Mouse (Mus musculus) ES-CJ7 (cell line): ENCODE measurements around the gene Pax6.

ENCODE experiments used
- DNase-seq: peaks from one replicate; pipeline ENCODE4 v3.0.0; 2011; ENCODE audit warnings: low read depth, low spot score

Pax6 gene

DNA sequence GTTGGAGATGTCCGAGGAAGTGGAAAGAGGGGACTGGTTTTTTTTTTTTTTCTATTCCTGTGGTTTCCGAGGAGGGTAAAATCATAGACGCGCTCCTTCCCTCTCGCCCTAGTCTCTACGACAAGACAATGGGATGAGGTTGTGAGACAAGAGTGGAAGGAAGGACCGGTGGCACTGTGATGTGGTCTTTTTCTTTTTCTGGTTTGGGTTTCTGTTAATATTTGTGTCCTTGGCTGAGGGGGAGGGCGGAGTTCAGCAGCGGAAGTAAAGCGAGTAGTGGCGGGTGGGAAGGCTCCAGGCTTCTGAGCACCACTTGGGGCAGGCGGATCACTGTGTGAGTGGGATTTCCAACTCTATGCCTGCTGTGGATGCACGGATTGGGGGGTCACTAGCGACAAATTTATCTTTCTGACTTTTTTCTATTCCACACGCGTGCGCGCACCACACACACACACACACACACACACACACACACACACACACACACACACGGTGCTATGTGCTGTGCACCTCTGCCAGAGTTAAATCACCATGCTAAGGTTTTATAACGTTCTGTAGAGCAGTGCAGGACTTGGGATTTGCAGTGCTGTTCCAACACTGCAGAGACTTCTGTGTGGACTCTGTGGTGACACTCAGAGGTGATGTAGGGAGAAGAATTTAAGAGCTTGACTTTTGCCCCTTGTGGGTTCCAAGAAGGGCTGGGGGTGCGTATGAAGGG, 14.1 kb downstream of the Pax6 start:
- peak; percentile 34 for DNase-seq

DNA sequence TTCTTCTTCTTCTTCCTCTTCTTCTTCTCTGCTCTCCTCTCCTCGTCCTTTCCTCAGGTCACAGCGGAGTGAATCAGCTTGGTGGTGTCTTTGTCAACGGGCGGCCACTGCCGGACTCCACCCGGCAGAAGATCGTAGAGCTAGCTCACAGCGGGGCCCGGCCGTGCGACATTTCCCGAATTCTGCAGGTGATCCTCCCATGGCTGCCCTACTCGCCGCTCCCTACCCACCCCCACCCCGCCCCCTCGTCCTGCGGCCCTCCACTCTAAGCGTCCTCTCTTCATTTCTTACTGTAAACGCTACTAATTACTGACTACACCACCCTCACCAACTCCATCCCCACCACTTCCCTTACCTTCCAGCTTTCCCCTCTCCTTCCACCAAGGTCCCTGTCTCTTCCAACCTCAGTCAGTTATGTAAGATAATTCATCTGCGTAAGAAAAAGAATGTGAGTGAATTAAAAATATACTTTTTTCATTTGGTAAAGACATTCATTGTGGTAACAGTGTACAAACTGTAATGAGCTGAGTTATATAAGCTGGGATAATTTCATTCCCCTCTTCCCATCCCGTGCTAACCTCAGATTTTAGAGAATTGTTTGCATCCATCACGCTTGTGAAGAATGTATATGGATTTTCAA, 15.2 kb downstream of the Pax6 start:
- DNase-seq: peak; percentile 46

GRCm38 (mm10) chr2:105684991-105685650, 16.4 kb downstream of the Pax6 start:
- no peak for DNase-seq

DNA sequence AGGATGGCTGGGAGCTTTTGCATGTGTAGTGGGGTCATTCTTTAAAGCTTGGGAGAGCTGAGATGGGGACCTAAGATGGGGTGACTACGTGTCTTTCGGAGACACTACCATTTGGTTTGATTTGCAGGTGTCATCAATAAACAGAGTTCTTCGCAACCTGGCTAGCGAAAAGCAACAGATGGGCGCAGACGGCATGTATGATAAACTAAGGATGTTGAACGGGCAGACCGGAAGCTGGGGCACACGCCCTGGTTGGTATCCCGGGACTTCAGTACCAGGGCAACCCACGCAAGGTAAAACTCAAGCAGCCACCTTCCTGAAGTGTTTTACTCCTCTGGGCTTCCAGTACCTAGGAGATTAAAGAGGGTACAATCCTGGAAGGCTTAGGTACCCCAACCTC, 17.0 kb downstream of the Pax6 start:
- DNase-seq: no peak

DNA sequence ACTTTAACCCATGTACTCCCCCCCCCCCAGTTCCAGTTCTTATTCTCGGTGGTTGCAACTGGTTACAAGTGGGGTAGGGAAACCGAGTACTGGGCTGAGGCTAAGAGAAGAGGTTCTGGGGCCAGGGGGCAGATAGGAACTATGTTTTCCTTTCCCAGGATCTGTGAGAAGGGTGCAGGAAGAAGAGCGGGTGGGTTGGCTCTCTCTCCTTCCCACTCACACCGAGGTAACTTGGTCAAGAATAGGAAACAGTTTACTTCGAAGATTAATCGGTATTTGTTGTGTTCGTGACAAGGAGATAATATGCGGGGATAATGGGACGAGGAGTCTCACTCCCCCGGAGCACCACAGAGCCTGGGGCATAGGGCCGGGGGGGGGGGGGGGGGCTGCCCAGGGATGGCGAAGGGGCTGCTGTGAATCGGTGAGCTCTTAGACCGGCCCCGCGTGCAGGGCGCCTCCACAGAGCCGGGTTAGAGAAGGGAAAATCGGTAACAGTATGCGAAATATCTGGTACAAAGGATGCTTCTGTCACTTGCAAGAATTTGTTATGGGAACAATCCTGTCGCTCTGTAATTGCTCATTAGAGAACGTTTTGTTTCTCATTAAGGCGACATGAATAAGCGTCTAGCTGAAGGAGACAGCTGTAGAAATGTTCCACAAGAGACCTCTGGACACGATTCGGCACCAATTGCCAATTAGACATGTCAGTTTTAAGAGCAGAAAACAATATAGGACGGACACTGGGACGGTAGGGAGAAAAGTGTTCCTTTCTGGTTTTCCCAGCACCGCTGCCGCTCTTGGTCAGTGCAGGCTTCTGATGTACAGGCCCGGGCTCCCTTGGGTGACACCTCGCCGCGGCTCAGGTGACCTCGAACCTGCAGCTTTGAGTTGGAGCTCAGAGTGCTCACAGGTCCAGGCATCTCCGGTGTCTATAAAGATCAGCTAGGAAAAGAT, 17.9 kb downstream of the Pax6 start:
- DNase-seq: no peak

GRCm38 (mm10) chr2:105687317-105687991, 18.8 kb downstream of the Pax6 start:
- peak; percentile 79 for DNase-seq

DNA sequence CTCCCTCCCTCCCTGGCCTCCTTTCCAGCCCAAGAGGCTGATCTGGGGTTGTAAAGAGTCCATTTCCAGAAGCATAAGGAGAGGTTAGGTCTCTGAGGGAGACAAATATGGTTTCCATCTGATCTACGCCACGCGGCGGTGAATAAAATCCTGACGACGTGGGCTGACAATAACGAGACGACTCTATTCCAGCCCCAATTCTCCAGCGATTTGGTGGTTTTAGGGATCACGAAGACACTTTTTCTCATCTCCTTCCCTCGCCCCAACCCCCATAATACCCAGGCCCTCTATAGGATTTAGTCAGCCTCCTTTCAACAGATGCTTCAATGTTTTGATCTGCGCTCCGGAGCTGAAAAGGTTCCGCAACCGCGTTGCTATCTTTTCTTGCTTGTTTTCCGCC, 19.3 kb downstream of the Pax6 start:
- DNase-seq: no peak

GRCm38 (mm10) chr2:105688436-105689303, 20.0 kb downstream of the Pax6 start:
- peak; percentile 51 for DNase-seq

DNA sequence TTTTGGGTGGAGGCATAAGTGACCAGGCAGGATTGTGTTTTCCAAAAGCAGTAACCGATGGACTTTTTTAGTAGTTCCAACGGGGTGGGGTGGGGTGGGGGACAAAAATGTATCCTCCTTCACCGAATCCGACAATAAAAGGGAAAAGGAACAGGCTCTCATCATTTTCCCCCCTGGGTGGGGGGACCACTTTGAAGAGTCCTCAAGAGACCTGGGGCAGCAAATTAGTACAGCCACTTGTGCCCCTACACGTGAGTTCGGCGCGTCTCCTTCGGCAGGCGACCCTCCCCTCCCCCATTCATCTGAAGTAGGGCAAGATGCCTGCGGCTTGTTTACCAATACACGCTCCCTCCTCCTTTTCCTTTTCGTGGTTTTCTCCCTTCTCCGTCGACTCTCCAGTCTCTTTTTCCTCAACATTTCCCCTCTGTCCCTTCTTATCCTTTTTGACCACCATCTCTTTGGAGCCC, 20.6 kb downstream of the Pax6 start:
- peak; percentile 38 for DNase-seq

DNA sequence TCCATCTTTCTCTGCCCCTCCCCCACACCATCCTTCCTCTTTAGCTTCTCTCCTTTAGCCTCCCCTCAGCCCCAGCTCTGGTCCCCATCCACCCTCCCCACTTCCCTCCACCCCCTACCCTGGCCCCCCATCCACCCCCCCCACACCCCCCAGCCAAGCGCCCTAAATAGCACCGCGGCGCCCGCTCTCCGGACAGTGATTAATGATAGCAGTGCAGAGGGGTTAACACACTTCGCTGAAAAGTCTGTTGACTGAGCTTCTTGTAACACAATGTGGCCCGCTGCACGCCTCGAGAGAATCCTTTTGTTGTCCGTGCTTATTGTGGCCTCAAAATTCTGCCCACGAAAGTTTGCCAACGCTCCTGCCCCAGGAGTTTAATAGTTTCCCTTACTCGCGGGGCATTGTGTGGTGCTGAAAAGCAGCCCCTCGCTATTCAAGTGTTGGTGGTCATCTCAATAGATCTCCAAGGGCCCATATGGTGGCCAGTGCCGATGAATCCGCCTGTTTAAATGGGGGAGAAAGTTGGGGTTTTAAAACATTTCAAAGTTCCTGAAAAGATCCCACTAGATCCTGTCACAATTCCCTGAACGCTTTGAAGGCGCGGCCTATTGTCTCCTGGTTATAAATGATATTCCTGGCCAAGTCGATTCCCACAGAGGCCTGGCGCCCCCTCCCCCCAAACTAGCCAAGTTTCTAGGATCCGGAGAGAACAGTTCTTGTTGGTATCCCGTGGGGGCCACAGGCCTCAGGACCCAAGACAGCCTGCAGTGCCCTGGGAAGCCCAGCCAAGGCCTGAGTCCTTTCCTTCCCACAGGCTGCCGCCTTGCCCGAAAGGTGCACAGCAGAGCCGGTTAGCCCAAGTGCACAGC, 21.3 kb downstream of the Pax6 start:
- no peak for DNase-seq

- peak; percentile 82 for DNase-seq
Observed at GRCm38 (mm10) chr2:105691296-105691695, 22.6 kb downstream of the Pax6 start.

- no peak for DNase-seq
Observed at GRCm38 (mm10) chr2:105697741-105698140, 29.0 kb downstream of the Pax6 start.

DNA sequence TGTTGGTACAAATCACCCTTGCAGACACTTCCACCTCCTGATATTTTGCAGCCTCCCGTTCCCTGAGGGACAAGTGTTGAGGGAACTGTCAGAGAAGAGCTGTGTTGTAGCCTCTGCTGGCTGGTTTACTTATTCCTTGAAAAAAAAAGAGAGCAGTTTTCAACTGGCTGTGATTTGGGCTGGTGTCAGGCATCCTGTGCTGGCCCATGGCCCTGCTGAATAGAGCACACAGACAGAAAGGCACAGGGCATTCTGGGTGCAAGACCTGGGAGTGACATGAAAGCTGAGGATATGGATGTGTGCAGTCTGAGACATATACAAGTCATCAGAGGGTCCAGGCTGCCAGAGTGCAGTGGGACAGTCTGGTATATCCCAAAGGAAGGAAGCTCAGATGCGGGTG, 29.9 kb downstream of the Pax6 start:
- DNase-seq: no peak

DNA sequence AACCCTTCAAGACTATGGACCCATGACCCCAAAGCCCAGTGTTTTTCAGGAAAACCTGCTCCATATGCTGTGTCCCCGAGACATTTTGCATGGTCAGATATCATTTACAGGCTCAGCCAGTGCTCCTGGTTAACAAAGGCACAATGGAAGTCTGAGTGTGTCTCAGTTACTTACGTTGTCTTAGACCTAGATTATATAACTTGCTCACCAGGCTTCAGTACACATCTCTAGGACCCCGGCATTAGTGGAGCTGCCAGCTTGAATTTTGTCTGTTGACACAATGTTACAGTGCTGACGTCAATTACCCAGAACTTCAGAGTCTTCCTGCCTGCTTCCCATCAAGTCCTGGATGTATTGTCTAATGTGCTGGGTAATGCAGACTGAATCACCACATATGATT, 33.1 kb downstream of the Pax6 start:
- no peak for DNase-seq

GRCm38 (mm10) chr2:105702586-105702985, 33.9 kb downstream of the Pax6 start:
- no peak for DNase-seq

GRCm38 (mm10) chr2:105705320-105705719, 36.6 kb downstream of the Pax6 start:
- DNase-seq: no peak

DNA sequence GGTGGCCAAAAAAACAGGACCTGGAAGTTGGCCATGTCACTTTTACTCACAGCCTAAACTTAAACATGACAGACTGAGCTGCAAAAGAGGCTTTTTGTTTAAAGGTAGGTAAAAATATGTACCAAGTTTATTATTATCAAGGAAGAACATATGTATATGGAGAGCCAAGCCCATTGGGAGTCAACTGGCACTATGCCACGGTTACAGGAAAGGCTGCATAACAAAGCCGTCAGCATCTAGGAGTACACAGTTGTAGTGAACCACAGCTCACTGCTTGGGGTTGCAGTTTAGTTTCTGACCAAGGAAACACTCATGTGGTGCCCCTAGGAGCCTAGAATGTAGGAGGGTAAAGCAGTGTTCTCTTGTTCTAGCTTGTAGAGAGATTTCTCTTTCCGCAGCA, 40.4 kb downstream of the Pax6 start:
- DNase-seq: no peak

- DNase-seq: no peak
Observed at GRCm38 (mm10) chr2:105710511-105710910, 41.8 kb downstream of the Pax6 start.
